Mouse (Mus musculus) midbrain, embryonic 14.5 days (tissue): Measurements from ENCODE around the gene Pde4c. TPM values are rescaled to one million over a fixed set of nuclear protein-coding genes. Genes with fewer than 3 reads are reported as not detected.
A peak's percentile ranks its signal among the peaks of the same experiment; 100 is the strongest.

Source experiments
- ATAC-seq: fragments of 200-750 bp; cut with Nextera tagmentation; 2 replicates; pipeline ENCODE4 v1.8.0; 2017; ENCODE audit warnings: moderate number of reproducible peaks, moderate library complexity; ENCODE audit not compliant: low FRiP score, low TSS enrichment
- DNase-seq: peaks from one replicate; pipeline ENCODE4 v3.0.0-alpha.2; 2015
- H3K27ac ChIP-seq: fragments of 300-500 bp; sonication (generic); replicated peaks from 2 replicates; pipeline ENCODE4 v1.5.1; 2014; ENCODE audit warnings: mild to moderate bottlenecking, low read depth, low read length, moderate library complexity
- H3K27me3 ChIP-seq: fragments of 300-500 bp; sonication (generic); 2 replicates; pipeline ENCODE4 v1.6.1; 2014; ENCODE audit warnings: low read length, control low read depth, mixed read lengths; ENCODE audit not compliant: control insufficient read depth, insufficient read depth
- H3K36me3 ChIP-seq: fragments of 300-500 bp; sonication (generic); 2 replicates; pipeline ENCODE4 v1.6.1; 2014; ENCODE audit warnings: low read length, control low read depth; ENCODE audit not compliant: control insufficient read depth, insufficient read depth
- H3K4me1 ChIP-seq: fragments of 300-500 bp; sonication (generic); 2 replicates; pipeline ENCODE4 v1.6.1; 2014; ENCODE audit warnings: mild to moderate bottlenecking, antibody characterized with exemption, low read length, control low read depth; ENCODE audit not compliant: control insufficient read depth, insufficient read depth
- H3K4me2 ChIP-seq: fragments of 300-500 bp; sonication (generic); 2 replicates; pipeline ENCODE4 v1.6.1; 2014; ENCODE audit warnings: mild to moderate bottlenecking, low read length, moderate library complexity
- H3K4me3 ChIP-seq: fragments of 300-500 bp; sonication (generic); replicated peaks from 2 replicates; pipeline ENCODE4 v1.5.1; 2014; ENCODE audit warnings: low read depth, low read length
- H3K9ac ChIP-seq: fragments of 300-500 bp; sonication (generic); replicated peaks from 2 replicates; pipeline ENCODE4 v1.6.1; 2014; ENCODE audit warnings: mild to moderate bottlenecking, low read length, moderate library complexity
- H3K9me3 ChIP-seq: fragments of 300-500 bp; sonication (generic); 2 replicates; pipeline ENCODE4 v1.6.1; 2016; ENCODE audit warnings: low read length, control low read depth, mixed read lengths; ENCODE audit not compliant: control insufficient read depth
- WGBS: fragments of 180-500 bp; shearing (Covaris S2); extraction: QIAGEN DNeasy Blood & Tissue Kit; methylation state at CpG from one replicate; pipeline ENCODE4 v1.1.7; 2014; 5-methylcytosine and 5-hydroxymethylcytosine counted together
- polyA plus RNA-seq: library from polyadenylated mRNA; unstranded; fragments of >200 nt; fragmentation: Nextera tagmentation; extraction: Ambion mirVana; gene quantifications from 2 replicates; pipeline ENCODE4 v1.2.1, GENCODE M21; 2014

Gene Pde4c
- polyA plus RNA-seq, 1 experiment from 2014 or later, result 0.24 TPM

- no peak for DNase-seq
- Histone ChIP-seq H3K4me2 (no peak overlapping the region), H3K9me3 (no peaks in the 10 kb centered on the region), H3K27ac (no peak overlapping the region), H3K4me1 (no peaks in the 10 kb centered on the region), H3K36me3 (no peaks in the 10 kb centered on the region), H3K9ac (no peak overlapping the region), H3K27me3 (no peaks in the 10 kb centered on the region), H3K4me3 (no peak overlapping the region)
- WGBS, result 90% methylated on average over 11 of the region's 11 CpGs
- no peak for ATAC-seq
These were observed 12.5 kb upstream of the Pde4c start for GRCm38 (mm10) chr8:70711041-70711440.

- Histone ChIP-seq H3K4me2 (no peak overlapping the region), H3K4me1 (no peaks in the 10 kb centered on the region), H3K36me3 (no peaks in the 10 kb centered on the region), H3K9ac (no peak overlapping the region), H3K27me3 (no peaks in the 10 kb centered on the region), H3K27ac (no peak overlapping the region), H3K9me3 (no peaks in the 10 kb centered on the region), H3K4me3 (no peak overlapping the region)
- DNase-seq, result no peak
- WGBS, result 80% methylated on average over 7 of the region's 7 CpGs
- ATAC-seq, result no peak
These were observed 9.5 kb upstream of the Pde4c start for GRCm38 (mm10) chr8:70713991-70714390.

- no peak for ATAC-seq
- H3K4me1 ChIP-seq, result no peaks in the 10 kb centered on the region
- WGBS, result 73% methylated on average over 2 of the region's 2 CpGs
These were observed 8.4 kb upstream of the Pde4c start for GRCm38 (mm10) chr8:70715086-70715485.

GRCm38 (mm10) chr8:70716521-70717400, 6.8 kb upstream of the Pde4c start:
- Histone ChIP-seq H3K36me3 (no peaks in the 10 kb centered on the region), H3K27ac (no peak overlapping the region), H3K4me3 (no peak overlapping the region), H3K9ac (no peak overlapping the region), H3K9me3 (no peaks in the 10 kb centered on the region), H3K27me3 (no peaks in the 10 kb centered on the region), H3K4me1 (no peaks in the 10 kb centered on the region), H3K4me2 (no peak overlapping the region)
- 87% methylated on average over 40 of the region's 40 CpGs for WGBS
- DNase-seq, result no peak
- no peak for ATAC-seq

More at GRCm38 (mm10) chr8:70715086-70715485, 8.4 kb upstream of the Pde4c start:
- H3K9ac ChIP-seq, result no peak overlapping the region
- H3K27ac ChIP-seq, result no peak overlapping the region
- H3K36me3 ChIP-seq, result no peaks in the 10 kb centered on the region
- H3K27me3 ChIP-seq, result no peaks in the 10 kb centered on the region
- no peak overlapping the region for H3K4me3 ChIP-seq
- DNase-seq, result no peak
- H3K9me3 ChIP-seq, result no peaks in the 10 kb centered on the region
- H3K4me2 ChIP-seq, result no peak overlapping the region

- peak; percentile 72 for DNase-seq
- no peak within 1 kb of the TSS for H3K4me3 ChIP-seq
- H3K36me3 ChIP-seq, result no peaks in the 10 kb centered on the region
- H3K27me3 ChIP-seq, result no peaks in the 10 kb centered on the region
- no peak within 1 kb of the TSS for H3K27ac ChIP-seq
- H3K4me1 ChIP-seq, result no peaks in the 10 kb centered on the region
- WGBS, result 3% methylated on average over 18 of the region's 19 CpGs
- H3K9me3 ChIP-seq, result no peaks in the 10 kb centered on the region
- no peak within 1 kb of the TSS for H3K4me2 ChIP-seq
- no peak within 1 kb of the TSS; the same call in 1 of the 2 replicates for H3K9ac ChIP-seq
- no peak for ATAC-seq
These were observed 5.2 kb upstream of the Pde4c start, which contains the start of gene Gm3336 for GRCm38 (mm10) chr8:70718297-70718696. Gene Gm3336, plus strand, starts transcription at chr8:70718543.

GRCm38 (mm10) chr8:70719796-70720270, 3.7 kb upstream of the Pde4c start:
- 72% methylated on average over 9 of the region's 9 CpGs for WGBS
- H3K4me2 ChIP-seq, result no peak overlapping the region
- H3K4me1 ChIP-seq, result no peaks in the 10 kb centered on the region
- no peaks in the 10 kb centered on the region for H3K36me3 ChIP-seq
- DNase-seq, result no peak
- H3K9ac ChIP-seq, result no peak overlapping the region
- no peaks in the 10 kb centered on the region for H3K9me3 ChIP-seq
- no peak overlapping the region for H3K4me3 ChIP-seq
- H3K27me3 ChIP-seq, result no peaks in the 10 kb centered on the region
- H3K27ac ChIP-seq, result no peak overlapping the region
- no peak for ATAC-seq

- Histone ChIP-seq H3K9me3 (no peaks in the 10 kb centered on the region), H3K4me1 (no peaks in the 10 kb centered on the region), H3K27me3 (no peaks in the 10 kb centered on the region), H3K27ac (no peak overlapping the region), H3K4me2 (no peak overlapping the region), H3K4me3 (no peak overlapping the region), H3K36me3 (no peaks in the 10 kb centered on the region), H3K9ac (no peak overlapping the region)
- WGBS, result 7% methylated on average over 3 of the region's 3 CpGs
- ATAC-seq (no peak), DNase-seq (peak; percentile 89)
These were observed 2.8 kb upstream of the Pde4c start for GRCm38 (mm10) chr8:70720739-70721138.

- Histone ChIP-seq H3K27ac (no peak overlapping the region), H3K4me2 (no peak overlapping the region), H3K4me3 (no peak overlapping the region), H3K9ac (no peak overlapping the region), H3K9me3 (no peaks in the 10 kb centered on the region), H3K27me3 (no peaks in the 10 kb centered on the region), H3K4me1 (no peaks in the 10 kb centered on the region), H3K36me3 (no peaks in the 10 kb centered on the region)
- no peak for DNase-seq
- no peak for ATAC-seq
- 84% methylated on average over 8 of the region's 8 CpGs for WGBS
These were observed 1.9 kb upstream of the Pde4c start for GRCm38 (mm10) chr8:70721601-70722000.

GRCm38 (mm10) chr8:70724216-70724615, 696 bp downstream of the Pde4c start:
- no peak overlapping the region for H3K27ac ChIP-seq
- H3K36me3 ChIP-seq, result no peaks in the 10 kb centered on the region
- H3K4me2 ChIP-seq, result no peak overlapping the region
- H3K9ac ChIP-seq, result no peak overlapping the region
- H3K4me3 ChIP-seq, result no peak overlapping the region
- no peaks in the 10 kb centered on the region for H3K4me1 ChIP-seq
- DNase-seq (no peak), ATAC-seq (no peak)
- H3K27me3 ChIP-seq, result peaks cover 8% of the 10 kb centered on the region
- WGBS, result 82% methylated on average over 12 of the region's 12 CpGs
- H3K9me3 ChIP-seq, result no peaks in the 10 kb centered on the region
